Mouse (Mus musculus): Measurements from ENCODE around the gene Rnf223. TPM values are rescaled to one million over a fixed set of nuclear protein-coding genes. Genes with fewer than 3 reads are reported as not detected.

Rnf223 gene
- total and polyA plus RNA-seq, 2 experiments from 2014 or later, result 0.31 to 0.73 TPM

GRCm38 (mm10) chr4:156091236-156091635 lies 39.1 kb upstream of the Rnf223 start:
- Histone ChIP-seq H3K9me3 (ENCODE audit: low read length) (no peaks in the 10 kb centered on the region), H3K9ac (replicated peaks; ENCODE audit: low read length) (no peak overlapping the region), H3K4me3 (ENCODE audit: low read length) (no peak overlapping the region), H3K27me3 (ENCODE audit: insufficient read depth, low read length) (no peaks in the 10 kb centered on the region), H3K27ac (no peak overlapping the region), H3K36me3 (ENCODE audit: insufficient read depth, low read length) (no peaks in the 10 kb centered on the region), H3K4me1 (ENCODE audit: insufficient read depth, low read length) (no peaks in the 10 kb centered on the region), H3K4me2 (ENCODE audit: low read depth, low read length) (no peak overlapping the region)
- ATAC-seq (no peak), DNase-seq (ENCODE audit: low spot score) (no peak)
- TF ChIP-seq CTCF (IDR thresholded peaks at IDR 0.05; ENCODE audit: low read depth), result no peak
- WGBS, result 68% methylated on average over 1 of the region's 1 CpGs

- no peak for TF ChIP-seq CTCF (IDR thresholded peaks at IDR 0.05; ENCODE audit: low read depth)
- Histone ChIP-seq H3K27me3 (ENCODE audit: insufficient read depth, low read length) (no peaks in the 10 kb centered on the region), H3K27ac (no peak overlapping the region), H3K4me3 (ENCODE audit: low read length) (no peak overlapping the region), H3K4me1 (ENCODE audit: insufficient read depth, low read length) (no peaks in the 10 kb centered on the region), H3K36me3 (ENCODE audit: insufficient read depth, low read length) (no peaks in the 10 kb centered on the region), H3K9me3 (ENCODE audit: low read length) (no peaks in the 10 kb centered on the region), H3K9ac (replicated peaks; ENCODE audit: low read length) (no peak overlapping the region), H3K4me2 (ENCODE audit: low read depth, low read length) (no peak overlapping the region)
- 76% methylated on average over 1 of the region's 1 CpGs for WGBS
- ATAC-seq, result no peak
- no peak for DNase-seq (ENCODE audit: low spot score)
Measured at GRCm38 (mm10) chr4:156092765-156093164, 37.5 kb upstream of the Rnf223 start.

GRCm38 (mm10) chr4:156093758-156094157 lies 36.6 kb upstream of the Rnf223 start:
- no peak overlapping the region for H3K4me3 ChIP-seq (ENCODE audit: low read length)
- no peak for TF ChIP-seq CTCF (IDR thresholded peaks at IDR 0.05; ENCODE audit: low read depth)
- H3K4me1 ChIP-seq (ENCODE audit: insufficient read depth, low read length), result no peaks in the 10 kb centered on the region
- DNase-seq (ENCODE audit: low spot score) (no peak), ATAC-seq (no peak)
- no peak overlapping the region for H3K27ac ChIP-seq
- H3K9ac ChIP-seq (replicated peaks; ENCODE audit: low read length), result no peak overlapping the region
- whole genome bisulfite sequencing, result 88% methylated on average over 5 of the region's 5 CpGs
- H3K27me3 ChIP-seq (ENCODE audit: insufficient read depth, low read length), result no peaks in the 10 kb centered on the region
- H3K4me2 ChIP-seq (ENCODE audit: low read depth, low read length), result no peak overlapping the region
- H3K36me3 ChIP-seq (ENCODE audit: insufficient read depth, low read length), result no peaks in the 10 kb centered on the region
- H3K9me3 ChIP-seq (ENCODE audit: low read length), result no peaks in the 10 kb centered on the region

- H3K27me3 ChIP-seq (ENCODE audit: insufficient read depth, low read length), result no peaks in the 10 kb centered on the region
- WGBS, result 98% methylated on average over 1 of the region's 1 CpGs
- H3K4me2 ChIP-seq (ENCODE audit: low read depth, low read length), result no peak overlapping the region
- DNase-seq (ENCODE audit: low spot score) (no peak), ATAC-seq (no peak)
- H3K4me1 ChIP-seq (ENCODE audit: insufficient read depth, low read length), result no peaks in the 10 kb centered on the region
- no peak overlapping the region for H3K9ac ChIP-seq (replicated peaks; ENCODE audit: low read length)
- no peaks in the 10 kb centered on the region for H3K36me3 ChIP-seq (ENCODE audit: insufficient read depth, low read length)
- H3K9me3 ChIP-seq (ENCODE audit: low read length), result no peaks in the 10 kb centered on the region
- no peak for TF ChIP-seq CTCF (IDR thresholded peaks at IDR 0.05; ENCODE audit: low read depth)
- H3K4me3 ChIP-seq (ENCODE audit: low read length), result no peak overlapping the region
- H3K27ac ChIP-seq, result no peak overlapping the region
Measured at GRCm38 (mm10) chr4:156096191-156096590, 34.1 kb upstream of the Rnf223 start.

- Histone ChIP-seq H3K9me3 (ENCODE audit: low read length) (no peaks in the 10 kb centered on the region), H3K4me3 (ENCODE audit: low read length) (no peak overlapping the region), H3K36me3 (ENCODE audit: insufficient read depth, low read length) (no peaks in the 10 kb centered on the region), H3K9ac (replicated peaks; ENCODE audit: low read length) (no peak overlapping the region), H3K4me2 (ENCODE audit: low read depth, low read length) (no peak overlapping the region), H3K4me1 (ENCODE audit: insufficient read depth, low read length) (no peaks in the 10 kb centered on the region), H3K27me3 (ENCODE audit: insufficient read depth, low read length) (no peaks in the 10 kb centered on the region), H3K27ac (no peak overlapping the region)
- ATAC-seq (no peak), DNase-seq (ENCODE audit: low spot score) (no peak)
- TF ChIP-seq CTCF (IDR thresholded peaks at IDR 0.05; ENCODE audit: low read depth), result no peak
- WGBS, result 67% methylated on average over 9 of the region's 9 CpGs
Measured at GRCm38 (mm10) chr4:156097770-156098366, 32.4 kb upstream of the Rnf223 start.

- Histone ChIP-seq H3K4me3 (ENCODE audit: low read length) (no peak overlapping the region), H3K9ac (replicated peaks; ENCODE audit: low read length) (no peak overlapping the region), H3K27ac (no peak overlapping the region), H3K9me3 (ENCODE audit: low read length) (no peaks in the 10 kb centered on the region), H3K4me1 (ENCODE audit: insufficient read depth, low read length) (no peaks in the 10 kb centered on the region), H3K27me3 (ENCODE audit: insufficient read depth, low read length) (no peaks in the 10 kb centered on the region), H3K4me2 (ENCODE audit: low read depth, low read length) (no peak overlapping the region), H3K36me3 (ENCODE audit: insufficient read depth, low read length) (no peaks in the 10 kb centered on the region)
- DNase-seq (ENCODE audit: low spot score) (no peak), ATAC-seq (no peak)
- TF ChIP-seq CTCF (IDR thresholded peaks at IDR 0.05; ENCODE audit: low read depth), result no peak
- WGBS, result 68% methylated on average over 6 of the region's 6 CpGs
Measured at GRCm38 (mm10) chr4:156099427-156099826, 30.9 kb upstream of the Rnf223 start.

- H3K36me3 ChIP-seq (ENCODE audit: insufficient read depth, low read length), result no peaks in the 10 kb centered on the region
- no peaks in the 10 kb centered on the region for H3K27me3 ChIP-seq (ENCODE audit: insufficient read depth, low read length)
- no peak overlapping the region for H3K9ac ChIP-seq (replicated peaks; ENCODE audit: low read length)
- no peak for ATAC-seq
- no peaks in the 10 kb centered on the region for H3K9me3 ChIP-seq (ENCODE audit: low read length)
- H3K4me3 ChIP-seq (ENCODE audit: low read length), result no peak overlapping the region
- no peak overlapping the region for H3K27ac ChIP-seq
- DNase-seq (ENCODE audit: low spot score), result no peak
- no peaks in the 10 kb centered on the region for H3K4me1 ChIP-seq (ENCODE audit: insufficient read depth, low read length)
- 89% methylated on average over 5 of the region's 5 CpGs for WGBS
- no peak for TF ChIP-seq CTCF (IDR thresholded peaks at IDR 0.05; ENCODE audit: low read depth)
- H3K4me2 ChIP-seq (ENCODE audit: low read depth, low read length), result no peak overlapping the region
Measured at GRCm38 (mm10) chr4:156100501-156100900, 29.8 kb upstream of the Rnf223 start.
